Mouse (Mus musculus): ENCODE data around the gene Gemin6. TPM values are rescaled to one million over a fixed set of nuclear protein-coding genes. Genes with fewer than 3 reads are reported as not detected.
"Not testable (repeated sequence)": the region's sequence is repeated elsewhere in the genome, so short reads cannot be mapped to it uniquely, and the experiment has no call there.

The Gemin6 gene
- polyA plus RNA-seq (2015; fragmentation: Nextera tagmentation; extraction: Ambion mirVana) = 18.8 and 23.9 TPM in 2 replicates

DNA sequence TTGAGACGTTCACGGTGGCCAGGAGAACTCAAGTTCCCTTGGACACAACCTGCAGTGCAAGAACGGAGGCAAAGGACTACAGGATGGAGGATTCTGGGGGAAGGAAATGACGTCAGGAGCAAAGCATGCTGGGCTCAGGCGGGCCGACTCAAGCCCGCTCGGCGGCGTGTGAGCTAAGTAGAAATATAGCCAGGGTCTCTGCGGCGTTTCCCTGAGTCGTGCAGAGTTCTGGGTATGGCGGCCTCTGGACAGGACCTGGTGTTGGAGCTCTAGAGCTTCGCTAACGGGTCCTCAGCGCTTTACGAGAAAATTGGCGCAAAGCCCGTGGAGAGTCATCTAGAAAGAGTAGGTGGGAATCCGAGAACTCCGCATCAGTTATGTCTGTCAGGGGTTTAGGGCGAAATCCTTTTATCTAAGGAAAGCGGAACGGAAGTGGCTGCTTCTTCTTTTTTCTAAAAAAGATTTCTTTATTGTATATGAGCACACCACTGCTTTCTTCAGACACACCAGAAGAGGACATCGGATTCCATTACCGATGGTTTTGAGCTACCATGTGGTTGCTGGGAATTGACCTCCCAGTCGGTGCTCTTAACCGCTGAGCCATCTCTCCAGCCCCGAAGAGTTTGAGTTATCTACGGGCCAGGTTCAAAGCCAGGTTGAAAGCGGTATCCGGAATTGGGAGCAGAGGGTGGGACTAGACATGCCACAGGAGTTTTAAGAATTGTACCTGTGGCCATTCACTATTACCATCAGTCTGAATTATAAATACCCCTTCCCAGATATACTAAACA lies at the start of gene Gemin6:
Gene Gemin6, plus strand, starts transcription at position 116 of the 791 bp plus-strand sequence.
- Histone ChIP-seq H3K4me1 (peaks cover 15% of the 10 kb centered on the region), H3K27ac (replicated peaks) (peak within 1 kb of the TSS; percentile 85), H3K4me3 (replicated peaks) (peak within 1 kb of the TSS; percentile 61), H3K36me3 (no peaks in the 10 kb centered on the region), H3K9ac (replicated peaks) (peak within 1 kb of the TSS; percentile 64), H3K4me2 (peak within 1 kb of the TSS; percentile 66), H3K9me3 (replicated peaks) (no peaks in the 10 kb centered on the region), H3K27me3 (replicated peaks) (no peaks in the 10 kb centered on the region)
- peak; percentile 99 for ATAC-seq (ENCODE audit: low FRiP score)
- under 1% methylated on average over 33 of the region's 33 CpGs for WGBS

DNA sequence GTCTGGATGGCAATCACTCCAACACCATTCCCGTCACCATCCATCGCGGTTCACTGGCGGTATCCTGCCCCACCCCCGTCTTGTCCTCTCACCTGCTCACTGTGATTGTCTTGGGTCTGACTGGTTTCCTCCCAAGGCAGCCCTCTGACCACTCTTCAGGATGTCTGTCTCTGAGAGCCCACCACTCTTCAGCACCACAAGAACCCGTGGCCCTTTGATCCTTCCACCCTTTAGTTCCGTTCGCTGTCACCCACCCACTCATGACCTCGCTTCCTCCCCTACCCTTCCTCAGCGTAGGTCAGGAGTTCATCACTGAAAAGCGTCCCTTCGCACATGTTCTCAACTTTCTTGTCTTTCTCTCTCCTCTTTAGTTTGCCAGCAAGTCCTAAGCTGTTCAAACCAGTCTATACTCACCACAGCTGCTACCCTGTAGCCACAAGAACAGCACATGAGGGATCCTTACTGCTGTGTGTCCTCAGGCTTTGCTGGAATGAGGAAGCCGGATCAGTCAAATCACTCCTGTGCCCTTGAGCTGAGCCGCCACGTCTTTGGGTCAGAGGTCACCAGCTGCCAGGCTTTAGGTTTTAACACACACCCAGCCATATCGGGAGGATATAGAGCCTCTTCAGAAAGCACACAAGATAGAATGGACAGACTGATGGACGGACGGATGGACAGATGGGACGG lies 49.4 kb upstream of the Gemin6 start:
- no peaks in the 10 kb centered on the region for H3K27me3 ChIP-seq (replicated peaks)
- no peaks in the 10 kb centered on the region for H3K4me1 ChIP-seq
- H3K36me3 ChIP-seq = no peaks in the 10 kb centered on the region
- whole genome bisulfite sequencing = 87% methylated on average over 19 of the region's 19 CpGs
- no peak overlapping the region for H3K4me2 ChIP-seq
- H3K4me3 ChIP-seq (replicated peaks) = no peak overlapping the region
- ATAC-seq (ENCODE audit: low FRiP score) = no peak
- H3K27ac ChIP-seq (replicated peaks) = no peak overlapping the region
- no peaks in the 10 kb centered on the region for H3K9me3 ChIP-seq (replicated peaks)
- H3K9ac ChIP-seq (replicated peaks) = no peak overlapping the region

DNA sequence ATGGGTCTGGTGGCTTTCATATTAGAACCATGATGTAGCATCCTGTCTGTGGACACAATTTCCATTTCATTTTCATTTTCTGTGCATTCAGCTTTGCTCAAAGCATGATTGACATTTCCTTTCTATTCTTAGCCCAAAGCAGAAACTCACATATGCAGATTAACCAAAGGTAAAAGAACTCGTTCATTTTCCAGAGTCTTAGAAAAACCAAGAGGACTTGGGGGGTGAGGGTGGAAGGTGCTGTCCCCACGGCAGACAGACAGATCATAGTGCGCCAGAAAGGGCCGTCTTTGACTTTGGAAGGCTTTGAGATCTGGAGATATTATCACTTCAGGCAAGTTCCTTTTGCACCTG lies 48.9 kb upstream of the Gemin6 start:
- Histone ChIP-seq H3K9ac (replicated peaks) (no peak overlapping the region), H3K9me3 (replicated peaks) (no peaks in the 10 kb centered on the region), H3K36me3 (no peaks in the 10 kb centered on the region), H3K27me3 (replicated peaks) (no peaks in the 10 kb centered on the region), H3K4me2 (no peak overlapping the region), H3K4me1 (no peaks in the 10 kb centered on the region), H3K4me3 (replicated peaks) (no peak overlapping the region), H3K27ac (replicated peaks) (no peak overlapping the region)
- 85% methylated on average over 4 of the region's 4 CpGs for WGBS
- ATAC-seq (ENCODE audit: low FRiP score) = no peak

DNA sequence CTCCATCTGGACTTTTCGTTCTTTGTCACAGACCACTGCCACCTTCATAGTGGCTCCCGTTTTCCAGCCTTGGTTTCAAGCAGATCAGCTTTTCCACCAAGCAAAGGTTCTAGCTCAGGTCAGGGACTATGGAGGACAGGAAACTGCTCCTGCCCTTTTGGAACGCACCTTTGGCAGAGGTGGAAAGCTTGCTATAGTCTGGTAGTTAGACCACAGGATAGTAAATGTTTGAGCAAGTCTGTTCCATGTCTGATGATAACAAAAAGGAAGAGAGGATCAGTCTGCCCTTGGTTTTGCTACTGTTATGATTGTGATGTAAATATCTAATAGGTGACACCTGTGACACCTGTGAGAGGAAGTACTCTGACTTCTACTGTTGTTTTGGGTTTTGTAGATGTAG lies 48.3 kb upstream of the Gemin6 start:
- H3K4me1 ChIP-seq = no peaks in the 10 kb centered on the region
- WGBS = 88% methylated on average over 3 of the region's 3 CpGs
- no peak overlapping the region for H3K4me2 ChIP-seq
- H3K9me3 ChIP-seq (replicated peaks) = no peaks in the 10 kb centered on the region
- H3K27me3 ChIP-seq (replicated peaks) = no peaks in the 10 kb centered on the region
- H3K36me3 ChIP-seq = no peaks in the 10 kb centered on the region
- H3K9ac ChIP-seq (replicated peaks) = no peak overlapping the region
- no peak overlapping the region for H3K4me3 ChIP-seq (replicated peaks)
- no peak overlapping the region for H3K27ac ChIP-seq (replicated peaks)
- ATAC-seq (ENCODE audit: low FRiP score) = no peak

DNA sequence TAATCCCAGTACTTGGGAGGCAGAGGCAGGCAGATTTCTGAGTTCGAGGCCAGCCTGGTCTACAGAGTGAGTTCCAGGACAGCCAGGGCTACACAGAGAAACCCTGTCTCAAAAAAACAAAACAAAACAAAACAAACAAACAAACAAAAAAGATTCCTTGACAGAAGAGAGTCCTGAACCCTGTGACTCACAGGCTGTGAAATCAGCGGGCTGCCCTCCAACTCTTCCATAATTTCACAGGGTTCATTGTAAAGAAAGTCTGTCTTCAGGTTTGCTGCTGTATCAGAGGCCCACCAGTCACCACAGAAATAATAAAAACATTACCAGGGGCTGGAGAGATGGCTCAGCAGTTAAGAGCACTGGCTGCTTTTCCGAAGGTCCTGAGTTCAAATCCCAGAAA lies 45.4 kb upstream of the Gemin6 start:
- not testable (repeated sequence) for H3K9me3 ChIP-seq (replicated peaks); H3K4me2 ChIP-seq; H3K4me3 ChIP-seq (replicated peaks); H3K4me1 ChIP-seq; H3K36me3 ChIP-seq; H3K27ac ChIP-seq (replicated peaks); H3K27me3 ChIP-seq (replicated peaks); ATAC-seq (ENCODE audit: low FRiP score); H3K9ac ChIP-seq (replicated peaks)
- WGBS = 98% methylated on average over 3 of the region's 3 CpGs

DNA sequence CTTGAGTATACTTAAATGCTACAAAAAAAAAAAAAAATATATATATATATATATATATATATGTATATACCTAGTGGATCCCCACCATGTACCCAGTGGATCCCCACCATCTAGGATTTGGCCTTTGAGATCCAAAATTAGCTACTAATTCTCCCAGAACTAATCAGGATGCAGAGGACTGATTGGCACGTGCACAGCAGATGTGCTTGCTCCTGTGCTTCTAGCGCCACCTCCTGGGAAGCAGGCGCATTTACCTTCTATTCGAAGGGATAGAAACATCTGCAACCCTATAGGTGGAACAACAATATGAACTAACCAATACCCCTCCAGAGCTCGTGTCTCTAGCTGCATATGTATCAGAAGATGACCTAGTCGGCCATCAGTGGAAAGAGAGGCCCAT lies 44.3 kb upstream of the Gemin6 start:
- ATAC-seq (ENCODE audit: low FRiP score) = peak; percentile 92
- Histone ChIP-seq H3K36me3 (no peaks in the 10 kb centered on the region), H3K4me2 (0 out of 2 replicates have a peak overlapping the region, but pooled peaks have one; percentile 22), H3K4me1 (no peaks in the 10 kb centered on the region), H3K4me3 (replicated peaks) (no peak overlapping the region), H3K9me3 (replicated peaks) (no peaks in the 10 kb centered on the region), H3K27me3 (replicated peaks) (no peaks in the 10 kb centered on the region), H3K9ac (replicated peaks) (no peak overlapping the region), H3K27ac (replicated peaks) (no peak overlapping the region)
- WGBS = under 1% methylated on average over 6 of the region's 6 CpGs

DNA sequence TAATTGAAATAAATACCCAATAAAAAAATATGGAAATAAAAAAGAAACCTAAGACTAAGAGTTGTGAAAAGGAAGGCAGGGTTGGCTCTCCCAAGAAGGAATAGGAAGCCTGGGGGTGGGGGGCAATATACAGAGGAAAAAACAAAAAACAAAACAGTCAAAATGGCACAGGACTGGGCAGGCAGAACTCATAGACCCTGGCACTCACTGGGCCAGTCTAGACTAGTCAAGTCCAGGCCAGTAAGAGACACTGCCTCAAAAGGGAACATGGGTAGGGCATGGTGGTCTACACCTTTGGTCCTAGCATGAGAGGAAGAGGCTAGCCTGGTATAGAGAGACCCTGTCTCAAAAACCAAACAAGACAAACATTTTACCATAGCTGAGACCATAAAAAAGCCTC lies 43.8 kb upstream of the Gemin6 start:
- Histone ChIP-seq H3K36me3 (no peaks in the 10 kb centered on the region), H3K9ac (replicated peaks) (no peak overlapping the region), H3K4me1 (no peaks in the 10 kb centered on the region), H3K27ac (replicated peaks) (no peak overlapping the region), H3K9me3 (replicated peaks) (no peaks in the 10 kb centered on the region), H3K27me3 (replicated peaks) (no peaks in the 10 kb centered on the region), H3K4me2 (0 out of 2 replicates have a peak overlapping the region, but pooled peaks have one; percentile 22), H3K4me3 (replicated peaks) (no peak overlapping the region)
- no peak for ATAC-seq (ENCODE audit: low FRiP score)

DNA sequence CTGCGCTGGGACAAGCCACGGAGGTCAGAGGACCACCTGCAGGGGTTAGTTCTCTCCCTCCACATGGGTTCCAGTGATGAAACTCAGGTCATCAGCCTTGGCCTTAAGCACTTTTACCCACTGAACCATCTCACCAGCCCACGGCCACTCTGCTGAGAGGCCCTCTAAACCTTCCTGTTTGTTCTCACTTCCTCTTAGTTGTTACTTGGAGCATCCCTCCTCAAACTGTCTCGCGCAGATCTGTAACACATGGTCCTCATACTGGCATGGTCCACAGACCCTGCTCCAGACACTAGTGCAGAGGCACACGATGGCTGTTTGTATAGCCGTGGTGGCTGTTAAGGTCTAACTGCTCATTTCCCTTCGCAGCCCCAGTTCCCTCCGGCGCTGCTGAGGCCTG lies 40.6 kb upstream of the Gemin6 start:
- no peak overlapping the region for H3K4me2 ChIP-seq
- H3K9me3 ChIP-seq (replicated peaks) = no peaks in the 10 kb centered on the region
- no peaks in the 10 kb centered on the region for H3K4me1 ChIP-seq
- no peak overlapping the region for H3K9ac ChIP-seq (replicated peaks)
- no peak for ATAC-seq (ENCODE audit: low FRiP score)
- no peaks in the 10 kb centered on the region for H3K36me3 ChIP-seq
- WGBS = 84% methylated on average over 10 of the region's 10 CpGs
- H3K27ac ChIP-seq (replicated peaks) = no peak overlapping the region
- no peaks in the 10 kb centered on the region for H3K27me3 ChIP-seq (replicated peaks)
- no peak overlapping the region for H3K4me3 ChIP-seq (replicated peaks)

DNA sequence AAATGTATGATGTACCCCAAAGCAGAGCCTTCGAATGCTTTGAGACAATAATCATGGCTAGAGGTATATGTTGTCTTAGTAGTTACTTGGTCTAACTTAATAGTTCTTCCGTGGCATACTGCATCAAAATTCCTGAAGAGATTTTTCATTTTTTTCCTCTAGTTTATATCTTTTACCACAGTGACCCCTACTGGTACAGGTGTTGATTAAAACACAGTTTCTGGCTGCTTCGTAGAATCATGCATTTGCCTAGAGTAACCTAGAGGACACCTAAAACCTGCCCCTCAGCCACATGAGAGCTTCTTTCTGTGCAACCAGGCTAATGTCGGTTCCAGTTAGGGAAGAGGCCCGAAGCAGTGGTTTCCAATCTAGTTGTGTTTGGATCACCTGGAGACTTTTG lies 31.2 kb upstream of the Gemin6 start:
- H3K27me3 ChIP-seq (replicated peaks) = no peaks in the 10 kb centered on the region
- no peak overlapping the region for H3K4me2 ChIP-seq
- no peak overlapping the region for H3K27ac ChIP-seq (replicated peaks)
- H3K4me1 ChIP-seq = no peaks in the 10 kb centered on the region
- H3K36me3 ChIP-seq = peaks cover 24% of the 10 kb centered on the region
- ATAC-seq (ENCODE audit: low FRiP score) = no peak
- 66% methylated on average over 5 of the region's 5 CpGs for WGBS
- H3K4me3 ChIP-seq (replicated peaks) = no peak overlapping the region
- H3K9me3 ChIP-seq (replicated peaks) = no peaks in the 10 kb centered on the region
- no peak overlapping the region for H3K9ac ChIP-seq (replicated peaks)

DNA sequence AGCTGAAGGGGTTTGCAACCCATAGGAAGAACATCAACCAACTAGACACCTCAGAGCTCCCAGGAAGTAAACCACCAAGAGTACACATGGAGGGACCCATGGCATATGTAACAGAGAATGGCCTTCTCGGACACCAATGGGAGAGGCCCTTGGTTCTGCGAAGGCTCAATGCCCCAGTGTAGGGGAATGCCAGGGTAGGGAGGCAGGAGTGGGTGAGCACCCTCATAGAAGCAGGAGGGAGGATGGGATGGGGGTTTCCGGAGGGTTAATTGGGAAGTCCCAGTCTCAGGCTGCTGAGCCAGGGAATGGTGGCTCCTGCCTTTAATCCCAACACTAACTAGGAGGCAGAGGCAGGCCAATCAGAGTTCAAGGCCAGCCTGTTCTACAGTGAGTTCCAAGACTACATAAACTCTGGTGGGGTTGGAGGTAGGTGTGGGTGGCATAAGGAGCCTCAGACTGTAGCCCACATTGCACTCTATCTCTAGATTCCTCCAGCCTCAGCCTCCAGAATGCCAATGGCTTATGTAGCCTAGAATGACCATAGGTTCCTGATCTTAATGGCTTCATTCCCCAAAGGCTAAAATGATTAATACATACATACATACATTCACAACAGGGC lies 25.0 kb upstream of the Gemin6 start:
- ATAC-seq (ENCODE audit: low FRiP score) = 0 out of 2 replicates have a peak, but pooled peaks have one; percentile 47
- 93% methylated on average over 3 of the region's 3 CpGs for WGBS
- H3K9me3 ChIP-seq (replicated peaks) = no peaks in the 10 kb centered on the region
- H3K27me3 ChIP-seq (replicated peaks) = no peaks in the 10 kb centered on the region
- H3K36me3 ChIP-seq = peaks cover 62% of the 10 kb centered on the region
- no peak overlapping the region for H3K9ac ChIP-seq (replicated peaks)
- no peak overlapping the region for H3K27ac ChIP-seq (replicated peaks)
- H3K4me2 ChIP-seq = no peak overlapping the region
- H3K4me3 ChIP-seq (replicated peaks) = no peak overlapping the region
- 0 out of 2 replicates have a peak, but pooled peaks cover 4% of the 10 kb centered on the region for H3K4me1 ChIP-seq

DNA sequence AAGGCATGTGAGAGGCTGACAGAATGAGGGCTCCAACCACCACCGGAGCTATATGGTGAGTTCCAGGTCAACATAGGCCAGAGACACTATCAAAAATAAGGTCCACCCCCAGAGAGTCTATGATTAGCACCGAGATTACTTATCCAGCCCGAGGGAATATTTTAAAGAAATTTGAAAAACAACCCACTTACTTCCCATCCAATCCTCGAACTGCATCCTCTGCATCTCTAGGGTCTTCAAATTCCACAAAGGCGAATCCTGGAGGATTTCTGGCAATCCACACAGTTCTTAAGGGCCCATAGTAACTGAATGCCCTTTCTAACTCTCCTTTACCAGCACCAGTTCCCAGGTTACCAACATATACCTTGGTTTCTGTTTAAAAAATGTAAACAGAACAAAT lies 18.6 kb upstream of the Gemin6 start:
- peaks cover 30% of the 10 kb centered on the region for H3K36me3 ChIP-seq
- 38% methylated on average over 5 of the region's 5 CpGs for WGBS
- H3K9ac ChIP-seq (replicated peaks) = peak overlapping the region; percentile 99
- H3K27me3 ChIP-seq (replicated peaks) = no peaks in the 10 kb centered on the region
- H3K27ac ChIP-seq (replicated peaks) = 0 out of 2 replicates have a peak overlapping the region, but pooled peaks have one; percentile 100
- H3K4me3 ChIP-seq (replicated peaks) = peak overlapping the region; percentile 93
- ATAC-seq (ENCODE audit: low FRiP score) = no peak
- no peaks in the 10 kb centered on the region for H3K9me3 ChIP-seq (replicated peaks)
- peak overlapping the region; percentile 89 for H3K4me2 ChIP-seq
- peaks cover 18% of the 10 kb centered on the region for H3K4me1 ChIP-seq

DNA sequence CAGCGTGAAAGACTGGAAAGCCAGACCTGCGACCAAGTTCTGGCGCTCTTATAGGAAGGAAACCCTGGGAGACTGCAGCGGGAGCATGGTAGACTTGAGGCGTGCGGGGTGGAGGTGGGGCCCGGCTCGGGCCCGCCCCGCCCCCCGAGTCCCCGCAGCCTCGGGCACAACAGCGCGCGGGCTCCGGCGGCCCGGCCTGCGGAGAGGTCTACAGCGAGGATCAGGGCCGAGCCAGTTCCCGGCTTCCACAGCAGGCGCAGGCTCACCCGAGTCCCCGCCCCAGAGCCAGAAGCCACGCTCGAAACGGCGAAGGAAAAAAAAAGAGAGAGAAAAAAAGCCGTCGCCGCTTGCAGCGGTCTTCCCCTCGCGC lies 18.0 kb upstream of the Gemin6 start:
- H3K36me3 ChIP-seq = peaks cover 27% of the 10 kb centered on the region
- peak overlapping the region; percentile 93 for H3K4me3 ChIP-seq (replicated peaks)
- no peaks in the 10 kb centered on the region for H3K27me3 ChIP-seq (replicated peaks)
- peaks cover 18% of the 10 kb centered on the region for H3K4me1 ChIP-seq
- H3K9ac ChIP-seq (replicated peaks) = peak overlapping the region; percentile 99
- peak overlapping the region; percentile 89 for H3K4me2 ChIP-seq
- H3K9me3 ChIP-seq (replicated peaks) = no peaks in the 10 kb centered on the region
- peak overlapping the region; percentile 100 for H3K27ac ChIP-seq (replicated peaks)
- WGBS = under 1% methylated on average over 36 of the region's 36 CpGs
- peak; percentile 71 for ATAC-seq (ENCODE audit: low FRiP score)
